Mouse (Mus musculus) frontal cortex, postnatal 10 days (tissue): Measurements from ENCODE around the gene Gan.

Source experiments
- DNase-seq, 2 experiments: peaks; one replicate each; pipeline ENCODE4 v3.0.0; 2022; ENCODE audit warnings: low spot score in 2 of 2, mixed read lengths in 1 of 2

The Gan gene

DNA sequence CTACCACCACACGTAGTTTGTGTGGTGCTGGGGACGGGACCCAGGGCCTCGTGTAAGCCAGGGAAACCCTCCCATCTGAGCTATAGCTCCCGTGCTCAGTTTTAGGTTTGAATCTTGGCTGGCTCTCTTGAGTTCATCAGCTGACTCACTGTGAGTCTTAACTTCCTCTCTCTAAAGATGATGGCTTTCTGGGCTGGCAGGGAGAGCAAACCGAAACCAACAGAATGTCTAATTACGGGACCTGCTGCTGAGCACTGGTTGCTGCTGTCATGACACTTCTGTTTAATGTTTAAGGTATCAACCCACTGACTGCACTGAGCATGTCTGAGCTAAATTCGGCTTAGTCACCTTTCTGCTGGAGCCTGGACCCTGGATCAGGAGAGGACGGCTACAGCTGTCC lies 94.7 kb downstream of the Gan start:
- DNase-seq, result no peak

DNA sequence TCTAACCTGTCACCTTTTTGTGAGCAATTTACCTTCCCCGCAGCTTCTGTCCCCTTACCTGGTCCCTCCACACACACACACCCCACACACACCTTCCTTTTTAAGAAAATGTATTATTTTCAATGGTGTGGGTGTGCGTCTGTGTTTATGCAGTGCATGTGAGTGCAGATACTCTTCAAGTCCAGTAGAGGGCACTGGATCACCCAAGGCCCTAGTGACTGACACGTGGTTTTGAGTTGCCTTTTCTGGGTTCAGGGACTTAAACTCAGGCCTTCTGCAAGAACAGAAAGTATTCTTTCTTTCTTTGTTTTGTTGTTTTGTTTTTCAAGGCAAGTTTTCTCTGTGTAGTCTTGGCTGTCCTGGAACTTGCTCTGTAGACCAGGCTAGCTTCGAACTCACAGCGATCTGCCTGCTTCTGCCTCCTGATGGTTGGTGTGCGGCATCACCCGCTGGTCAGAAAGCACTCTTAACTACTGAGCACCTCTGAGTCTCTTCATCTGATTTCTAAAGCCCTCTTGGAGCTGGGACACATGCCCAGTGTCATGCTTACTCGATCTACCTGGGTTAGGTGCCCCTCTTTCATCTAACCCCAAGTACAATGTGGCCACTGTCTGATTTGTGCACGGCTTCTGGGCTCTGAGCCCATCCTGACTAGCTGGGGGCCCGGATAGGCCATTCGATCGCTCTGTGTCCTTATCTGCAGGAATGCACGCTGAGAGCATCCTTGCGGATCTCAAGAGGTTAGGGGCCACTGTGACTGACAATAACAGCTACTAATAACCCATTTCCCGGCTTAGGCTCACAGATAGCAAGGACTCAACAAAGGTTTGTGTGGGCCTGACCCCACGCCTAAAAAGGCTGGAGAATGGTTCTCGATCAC lies 95.7 kb downstream of the Gan start:
- DNase-seq, result no peak

DNA sequence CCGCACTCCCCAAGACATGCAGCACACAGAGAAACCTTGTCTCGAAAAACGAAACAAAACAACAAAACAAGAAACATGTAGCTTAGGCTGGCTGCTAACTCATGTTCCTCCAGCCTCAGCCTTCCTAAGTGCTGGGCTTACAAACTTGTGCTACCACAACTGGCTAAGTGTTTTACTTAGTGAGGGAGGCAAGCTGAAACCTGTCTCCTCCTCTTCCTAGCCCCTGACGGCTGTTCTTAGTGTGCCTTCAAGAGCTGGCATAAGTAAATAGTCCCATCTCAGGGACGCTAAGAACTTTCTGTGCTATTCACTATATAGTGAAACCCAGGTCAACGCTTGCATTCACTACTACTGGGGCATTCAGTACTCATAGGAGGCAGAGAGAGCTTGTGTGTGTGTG lies 96.6 kb downstream of the Gan start:
- no peak for DNase-seq

DNA sequence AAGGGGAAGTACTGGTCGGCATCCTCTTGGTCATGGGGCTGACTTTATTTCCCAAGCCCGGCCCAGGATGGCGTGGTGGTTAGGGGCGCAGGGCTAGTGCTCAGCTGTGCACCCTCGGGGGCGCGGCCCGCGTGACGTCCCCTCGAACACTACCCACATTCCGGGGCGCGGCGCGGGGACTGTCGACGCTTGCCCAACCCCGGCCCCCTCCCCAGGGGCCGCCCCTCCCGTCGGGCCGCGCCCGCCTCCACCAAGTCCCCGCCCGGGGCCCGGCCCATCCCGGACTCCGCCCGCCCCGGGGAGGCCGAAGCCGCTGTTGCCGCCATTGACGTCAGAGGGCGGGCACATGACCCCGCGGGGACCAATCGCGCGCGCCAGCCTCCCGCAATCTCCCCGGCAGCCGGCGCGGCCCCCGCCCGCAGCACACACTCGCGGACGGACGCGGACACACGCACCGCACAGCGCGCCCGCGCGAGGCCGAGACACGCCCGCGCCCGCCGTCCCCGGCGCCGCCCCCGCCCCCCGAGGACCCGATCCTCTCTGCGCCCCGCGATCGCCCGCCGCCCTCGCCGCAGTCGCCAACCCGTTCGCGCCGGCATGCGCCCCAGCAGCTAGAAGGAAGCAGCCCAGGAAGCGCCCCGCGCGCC lies 98.5 kb downstream of the Gan start:
- DNase-seq, result peak; percentile 90 to 95

DNA sequence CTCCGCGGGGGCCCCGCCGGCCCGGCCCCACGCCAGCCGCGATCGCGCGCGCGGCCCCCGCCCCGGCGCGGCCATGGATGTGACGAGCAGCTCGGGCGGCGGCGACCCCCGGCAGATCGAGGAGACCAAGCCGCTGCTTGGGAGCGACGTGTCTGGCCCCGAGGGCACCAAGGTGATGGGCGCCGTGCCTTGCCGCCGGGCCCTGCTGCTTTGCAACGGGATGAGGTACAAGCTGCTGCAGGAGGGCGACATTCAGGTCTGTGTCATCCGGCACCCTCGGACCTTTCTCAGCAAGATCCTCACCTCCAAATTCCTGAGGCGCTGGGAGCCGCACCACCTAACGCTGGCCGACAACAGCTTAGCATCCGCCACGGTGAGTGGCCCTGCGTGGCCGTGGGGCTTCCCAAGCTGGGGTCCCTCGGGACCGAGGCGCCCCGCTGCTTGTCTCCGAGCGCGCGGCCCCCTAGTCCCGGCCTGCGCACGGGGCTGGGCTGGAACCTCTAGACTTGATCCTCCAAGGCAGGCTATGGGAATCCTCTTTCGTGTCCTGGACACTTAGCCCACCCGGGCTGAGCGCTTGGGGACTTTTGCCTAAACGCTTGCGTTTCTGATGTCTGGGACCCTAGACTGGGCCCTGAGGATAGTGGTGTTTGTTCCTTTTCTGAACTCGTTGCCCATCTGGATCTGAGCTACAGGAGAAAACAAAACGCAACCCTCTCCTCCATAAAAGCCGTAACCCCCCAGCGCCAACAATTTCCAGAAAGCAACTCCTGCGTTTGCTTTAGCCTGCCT lies 99.3 kb downstream of the Gan start, which contains the start of gene Cmip:
Gene Cmip, plus strand, starts transcription at position 36 of the 792 bp plus-strand sequence.
- DNase-seq, result peak in 1 of 2 experiments; percentile 65

DNA sequence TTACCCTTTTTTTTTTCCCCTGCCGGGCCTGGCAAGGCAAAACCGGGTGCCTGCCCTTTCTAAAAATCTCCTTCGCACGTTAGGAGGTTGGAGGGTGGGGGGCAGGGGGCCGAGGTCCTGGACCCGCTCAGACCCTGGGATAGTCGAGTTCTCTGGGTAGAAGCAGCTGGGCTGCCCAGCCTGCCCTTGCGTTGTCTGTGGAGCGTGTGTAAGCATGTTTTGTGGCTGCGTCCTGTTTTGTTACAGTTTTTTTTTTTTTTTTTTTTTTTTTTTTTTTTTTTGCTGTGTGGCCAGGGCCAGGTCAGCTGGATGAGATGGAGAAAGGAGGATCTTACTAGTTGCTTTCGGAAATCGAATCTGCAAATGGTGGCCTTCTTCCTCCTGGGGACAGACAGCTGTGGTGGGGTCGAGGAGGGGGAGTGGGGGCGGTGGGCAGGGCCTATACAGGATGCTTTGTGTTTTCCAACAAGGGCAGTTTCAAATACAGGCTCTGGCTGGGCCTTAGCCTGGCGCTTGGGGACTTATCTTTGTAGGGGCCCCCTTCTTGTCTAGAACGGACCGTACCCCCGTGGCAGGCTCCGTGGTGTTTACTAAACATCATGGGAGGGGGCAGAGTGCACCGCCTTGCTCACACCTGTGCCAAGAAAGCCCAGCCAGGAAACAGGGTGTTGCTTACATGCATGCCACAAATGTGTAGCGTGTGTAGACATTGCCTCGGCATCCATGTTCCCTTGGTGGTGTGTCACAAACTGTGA lies 100.1 kb downstream of the Gan start:
- DNase-seq, result peak in 1 of 2 experiments; percentile 34

DNA sequence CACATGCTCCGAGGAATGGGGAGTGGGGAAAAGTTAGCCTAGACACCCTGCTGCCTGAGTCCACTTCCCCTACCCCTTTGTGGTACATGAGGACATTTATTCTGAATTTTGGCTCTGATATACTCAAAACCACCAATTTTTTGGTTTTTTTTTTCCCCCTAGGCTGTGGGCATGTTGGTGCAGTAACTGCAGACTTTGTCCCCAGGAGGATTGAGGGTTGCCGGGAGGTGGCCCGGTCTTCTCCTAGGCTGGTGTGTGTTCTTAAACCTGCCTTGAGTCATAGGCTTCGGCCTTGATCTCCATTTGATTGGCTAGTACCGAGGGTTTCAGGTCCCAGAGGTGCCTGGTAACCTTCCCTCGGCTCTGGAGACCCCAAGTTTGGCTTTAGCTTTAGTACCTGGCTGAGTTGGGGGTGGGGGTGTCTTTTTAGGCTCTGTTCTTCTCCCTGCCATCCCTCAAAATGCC lies 100.7 kb downstream of the Gan start:
- DNase-seq, result no peak

DNA sequence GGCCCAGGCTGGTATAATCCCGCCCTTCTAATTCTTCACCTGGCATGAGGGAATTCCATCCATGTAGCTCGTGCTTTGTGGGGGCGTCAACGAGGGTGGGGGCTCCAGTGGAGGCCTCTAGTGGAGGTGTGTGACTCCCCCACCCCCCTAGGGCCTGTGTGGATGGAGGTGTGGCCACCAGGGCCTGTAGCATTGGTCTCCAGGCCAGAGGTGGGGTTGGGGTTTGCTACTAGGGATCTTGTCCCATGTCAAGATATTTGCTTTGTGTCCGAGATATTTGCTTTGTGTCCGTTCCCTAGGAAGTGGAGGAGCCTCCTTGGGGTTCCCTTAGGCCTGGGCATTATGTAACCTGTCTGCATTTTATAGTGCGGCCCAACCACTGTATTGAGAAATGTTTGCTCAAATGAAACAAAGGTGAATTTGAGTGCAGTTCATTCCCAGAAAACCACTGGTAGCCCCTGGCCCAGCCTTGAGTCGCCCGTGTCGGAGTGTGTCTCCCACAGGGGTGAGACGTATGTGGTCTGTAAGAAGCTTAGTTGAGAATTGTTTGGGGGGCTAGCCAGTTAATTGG lies 101.6 kb downstream of the Gan start:
- no peak for DNase-seq

DNA sequence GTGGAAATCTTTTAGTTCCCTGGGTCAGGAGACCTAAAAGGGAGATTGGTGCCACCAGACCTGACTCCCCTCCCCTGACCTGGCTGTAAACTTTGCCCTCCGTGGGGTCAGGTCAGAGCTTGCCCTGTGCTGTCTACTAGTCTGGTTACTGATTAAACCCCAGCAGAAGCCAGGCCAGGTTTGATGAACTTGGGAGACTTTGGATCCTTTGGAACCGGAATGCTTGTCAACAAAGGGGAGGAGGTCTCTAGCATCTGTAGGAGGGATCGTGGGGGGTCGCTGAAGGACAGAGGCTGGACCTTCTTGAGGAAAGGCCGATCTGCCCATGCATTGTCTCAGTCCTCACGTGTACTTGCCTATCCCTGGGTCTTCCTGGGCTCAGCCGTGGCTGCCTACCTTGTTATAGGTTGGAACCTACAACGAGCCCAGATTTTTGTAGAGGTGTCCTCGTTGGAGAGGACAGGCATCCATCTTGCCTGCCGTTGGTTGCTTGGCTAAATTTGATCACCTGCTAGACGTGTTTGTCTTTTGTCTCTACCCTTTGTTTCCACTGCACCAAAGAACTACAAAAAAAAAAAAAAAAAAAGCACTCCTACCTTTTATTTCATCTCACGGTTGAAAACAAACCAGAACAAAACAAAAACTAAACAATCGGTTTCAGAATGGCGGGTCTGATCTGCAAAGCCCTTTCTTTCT lies 102.4 kb downstream of the Gan start:
- no peak for DNase-seq

DNA sequence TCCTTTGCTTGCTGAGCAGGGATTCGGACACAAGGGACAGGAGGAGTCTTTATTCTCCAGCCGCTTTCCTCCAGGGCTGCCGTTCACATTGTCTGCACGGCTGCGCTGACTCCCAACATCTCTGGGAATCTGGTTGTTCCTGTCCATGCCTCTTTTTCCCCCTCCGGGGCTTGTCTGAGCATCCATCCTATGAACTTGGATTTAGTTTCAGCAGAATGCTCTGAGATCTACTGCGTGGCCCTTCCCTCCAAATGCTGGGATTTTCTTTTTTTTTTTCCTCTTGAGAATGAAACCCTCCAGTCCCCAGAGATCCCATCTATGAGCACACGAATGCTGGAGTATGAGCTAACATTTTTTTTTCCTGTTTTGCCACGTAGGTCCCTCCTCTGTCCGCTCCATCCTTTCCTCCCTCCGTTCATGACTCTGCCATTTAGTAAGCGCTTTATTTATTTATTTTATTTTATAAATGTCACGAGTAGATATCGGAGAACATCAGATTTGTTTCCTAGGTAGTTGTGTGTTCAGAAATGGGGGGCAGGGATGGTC lies 103.1 kb downstream of the Gan start:
- DNase-seq, result no peak

DNA sequence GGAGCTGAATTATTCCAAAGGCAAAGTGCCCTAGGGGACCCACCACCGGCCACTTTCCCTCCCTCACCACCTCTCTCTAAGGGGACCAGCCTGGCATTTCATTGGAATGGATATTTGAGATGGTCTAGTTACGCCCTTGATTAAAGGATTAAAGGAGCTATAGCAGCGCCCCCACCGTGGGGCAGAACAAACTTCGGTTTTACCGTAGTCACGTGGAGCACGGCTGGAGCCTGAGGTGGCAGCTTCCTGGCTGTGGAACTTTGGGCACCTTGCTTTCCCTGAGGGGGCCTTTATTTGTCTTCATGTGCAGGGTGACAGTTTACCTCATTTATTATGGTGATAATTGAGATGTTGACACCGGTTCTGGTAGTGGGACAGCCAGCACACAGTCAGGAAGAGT lies 103.8 kb downstream of the Gan start:
- DNase-seq, result no peak

DNA sequence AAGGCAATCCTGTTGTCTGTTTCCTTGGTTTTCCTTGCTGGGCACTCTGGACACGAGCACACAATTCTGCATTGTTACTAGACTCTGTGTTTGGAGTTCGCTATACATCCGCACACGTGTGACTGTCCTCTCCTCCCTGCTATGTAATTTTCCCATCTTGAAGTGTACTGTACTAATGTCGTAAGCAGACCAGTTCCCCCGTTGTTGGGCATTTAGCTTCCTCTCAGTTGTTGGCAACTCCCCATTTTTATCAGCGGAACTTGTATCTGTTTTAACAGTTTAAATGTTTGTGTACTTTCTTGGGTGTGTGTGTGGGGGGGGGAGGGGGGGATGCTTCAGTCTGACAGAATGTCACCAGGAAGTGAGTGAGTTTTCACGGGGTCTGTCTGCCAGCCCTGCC lies 104.8 kb downstream of the Gan start:
- no peak for DNase-seq

DNA sequence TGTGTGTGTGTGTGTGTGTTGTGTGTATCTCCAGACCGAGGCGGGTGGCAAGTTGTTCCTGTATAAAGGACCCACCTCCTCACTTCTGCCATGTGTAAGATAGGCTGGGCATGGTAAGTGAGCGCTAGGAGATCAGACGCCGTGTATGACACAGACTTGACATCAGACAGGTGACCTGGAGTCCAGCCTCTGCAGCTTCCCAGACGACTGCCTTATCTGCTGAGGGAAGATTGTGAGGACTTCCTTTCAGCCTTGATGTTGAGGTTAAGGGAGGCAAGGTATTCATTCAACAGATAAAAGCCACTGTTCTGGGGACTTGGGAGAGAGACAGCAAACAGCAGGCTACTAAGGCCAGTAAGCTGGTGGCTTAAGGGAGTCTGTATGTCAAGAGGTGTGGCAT lies 105.5 kb downstream of the Gan start:
- DNase-seq, result no peak

DNA sequence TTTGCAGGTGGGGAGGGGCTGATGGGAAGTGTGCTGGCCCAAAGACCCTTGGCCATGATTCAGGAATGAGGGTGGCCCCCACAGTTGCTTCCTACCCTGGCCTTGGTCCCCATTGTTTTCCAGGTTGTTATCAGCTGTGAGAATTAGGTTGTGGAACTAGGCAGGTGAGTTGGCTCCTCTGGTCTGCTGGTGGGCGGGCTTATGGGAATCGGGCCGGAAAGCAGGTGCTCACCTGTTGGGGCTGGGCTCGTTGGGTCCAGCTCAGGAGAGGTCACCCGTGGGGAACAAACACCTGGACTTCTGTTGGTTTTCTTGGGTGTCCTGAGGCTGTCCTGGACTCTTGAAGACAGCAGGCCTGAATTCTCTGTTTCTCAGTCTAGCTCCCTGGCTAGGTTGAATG lies 107.1 kb downstream of the Gan start:
- DNase-seq, result no peak
